9 mouse cellular contexts compared by ENCODE assay signal in the genomic region with DNA sequence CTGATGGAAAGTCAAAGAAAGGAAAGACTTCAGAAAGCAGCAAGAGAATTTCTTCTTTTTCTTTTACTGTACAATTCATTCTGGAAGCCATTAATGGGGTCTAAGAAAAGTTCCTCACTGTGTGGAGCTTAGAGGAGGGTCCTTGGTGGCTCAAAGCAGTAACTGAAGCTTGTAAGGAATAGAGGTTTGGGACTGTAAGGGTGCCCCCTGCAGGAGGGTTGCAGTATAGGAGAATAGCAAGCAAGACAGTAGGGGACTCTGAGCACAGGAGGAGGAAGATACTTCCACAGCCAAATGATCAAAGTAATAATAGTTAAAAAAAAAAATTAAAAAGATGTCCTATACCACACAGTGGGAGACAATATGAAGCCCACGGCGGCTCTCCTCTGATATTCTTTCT.
DNase-seq lines count a peak whose midpoint lies in the region; ATAC-seq and TF ChIP-seq lines count a peak whose summit lies in the region.
"Had no signal": no experiment of that assay in that cellular context is flagged by ENCODE, and none has a peak within 500 bp of the region (broad histone marks: within the 10 kb centered on the region; RNA-seq: fewer than 3 reads in every experiment).

No protein-coding gene starts in this region.

- peak; percentile 39 for DNase-seq in forebrain, embryonic 14.5 days (ENCODE audit: low spot score)
- no peak for DNase-seq in liver, embryonic 14.5 days (ENCODE audit: low read depth in 3 of 3, low spot score in 3 of 3)
- DNase-seq in MN1 (ENCODE audit: low spot score): peak; percentile 27
- peak; percentile 13 for DNase-seq in embryo, embryonic 11.5 days (ENCODE audit: low read depth, low spot score)
- peak; percentile 57 for DNase-seq in naive thymus-derived CD4-positive, alpha-beta T cell, adult 2 months (ENCODE audit: low read depth)

- no peak overlapping the region for H3K9ac ChIP-seq in forebrain, embryonic 14.5 days (ENCODE audit: low read length)
- no peak overlapping the region for H3K9ac ChIP-seq in forebrain, embryonic 13.5 days
- H3K9ac ChIP-seq in liver, embryonic 14.5 days (replicated peaks): no peak overlapping the region
- no peak overlapping the region for H3K9ac ChIP-seq in liver, embryonic 12.5 days
- H3K9ac ChIP-seq: neural tube, embryonic 13.5 days had no signal

- H3K27me3 ChIP-seq in forebrain, embryonic 14.5 days (replicated peaks; ENCODE audit: control insufficient read depth, insufficient read depth, low read length): no peaks in the 10 kb centered on the region
- H3K27me3 ChIP-seq in forebrain, embryonic 13.5 days: no peaks in the 10 kb centered on the region
- H3K27me3 ChIP-seq in liver, embryonic 14.5 days (ENCODE audit: control insufficient read depth, insufficient read depth, low read length): no peaks in the 10 kb centered on the region
- H3K27me3 ChIP-seq in liver, embryonic 12.5 days (replicated peaks): no peaks in the 10 kb centered on the region
- H3K27me3 ChIP-seq: neural tube, embryonic 13.5 days had no signal

- no peaks in the 10 kb centered on the region for H3K4me1 ChIP-seq in forebrain, embryonic 14.5 days (ENCODE audit: control insufficient read depth, insufficient read depth, low read length)
- no peaks in the 10 kb centered on the region for H3K4me1 ChIP-seq in forebrain, embryonic 13.5 days
- H3K4me1 ChIP-seq in liver, embryonic 14.5 days (replicated peaks; ENCODE audit: control insufficient read depth in 2 of 2, insufficient read depth in 2 of 2, low read length in 1 of 2): no peaks in the 10 kb centered on the region
- no peaks in the 10 kb centered on the region for H3K4me1 ChIP-seq in liver, embryonic 12.5 days
- H3K4me1 ChIP-seq: neural tube, embryonic 13.5 days had no signal

- no peak overlapping the region for H3K27ac ChIP-seq in forebrain, embryonic 14.5 days (ENCODE audit: low read depth, low read length)
- H3K27ac ChIP-seq in forebrain, embryonic 13.5 days: no peak overlapping the region
- no peak overlapping the region for H3K27ac ChIP-seq in liver, embryonic 14.5 days
- H3K27ac ChIP-seq in liver, embryonic 12.5 days: no peak overlapping the region
- H3K27ac ChIP-seq: neural tube, embryonic 13.5 days had no signal

- no peak overlapping the region for H3K4me2 ChIP-seq in forebrain, embryonic 14.5 days (ENCODE audit: low read length)
- no peak overlapping the region for H3K4me2 ChIP-seq in forebrain, embryonic 13.5 days
- H3K4me2 ChIP-seq in liver, embryonic 14.5 days (ENCODE audit: low read depth): no peak overlapping the region
- no peak overlapping the region for H3K4me2 ChIP-seq in liver, embryonic 12.5 days
- H3K4me2 ChIP-seq: neural tube, embryonic 13.5 days had no signal

- TF ChIP-seq EP300 in liver, embryonic 14.5 days (IDR thresholded peaks at IDR 0.05; ENCODE audit: low read depth): no peak

- WGBS in forebrain, embryonic 14.5 days: 46% methylated on average over 2 of the region's 2 CpGs
- WGBS in forebrain, embryonic 13.5 days: 59% methylated on average over 2 of the region's 2 CpGs
- WGBS in liver, embryonic 14.5 days (ENCODE audit: insufficient replicate concordance): 39% methylated on average over 2 of the region's 2 CpGs
- 36% methylated on average over 2 of the region's 2 CpGs for WGBS in liver, embryonic 12.5 days (ENCODE audit: insufficient replicate concordance)

- TF ChIP-seq CTCF in liver, embryonic 14.5 days (IDR thresholded peaks at IDR 0.05; ENCODE audit: low read depth): peak; percentile 45; the same call in 1 of the 2 replicates

- H3K36me3 ChIP-seq in forebrain, embryonic 14.5 days (ENCODE audit: control insufficient read depth, insufficient read depth, low read length): no peaks in the 10 kb centered on the region
- H3K36me3 ChIP-seq in forebrain, embryonic 13.5 days (ENCODE audit: poor library complexity, severe bottlenecking): no peaks in the 10 kb centered on the region
- H3K36me3 ChIP-seq in liver, embryonic 14.5 days (replicated peaks; ENCODE audit: control insufficient read depth, insufficient read depth, low read depth): no peaks in the 10 kb centered on the region
- no peaks in the 10 kb centered on the region for H3K36me3 ChIP-seq in liver, embryonic 12.5 days
- H3K36me3 ChIP-seq: neural tube, embryonic 13.5 days had no signal

- H3K9me3 ChIP-seq in forebrain, embryonic 14.5 days (replicated peaks; ENCODE audit: control insufficient read depth, low read length): no peaks in the 10 kb centered on the region
- no peaks in the 10 kb centered on the region for H3K9me3 ChIP-seq in forebrain, embryonic 13.5 days (replicated peaks)
- H3K9me3 ChIP-seq in liver, embryonic 14.5 days (ENCODE audit: control insufficient read depth, low read length): no peaks in the 10 kb centered on the region
- no peaks in the 10 kb centered on the region for H3K9me3 ChIP-seq in liver, embryonic 12.5 days (replicated peaks)
- H3K9me3 ChIP-seq: neural tube, embryonic 13.5 days had no signal

- no peak for ATAC-seq in forebrain, embryonic 14.5 days
- no peak for ATAC-seq in forebrain, embryonic 13.5 days
- ATAC-seq in liver, embryonic 14.5 days (ENCODE audit: insufficient read depth): no peak
- no peak for ATAC-seq in liver, embryonic 12.5 days
- no peak for ATAC-seq in megakaryocyte, adult 5-6 weeks (ENCODE audit: poor library complexity, severe bottlenecking)

- no peak overlapping the region for H3K4me3 ChIP-seq in forebrain, embryonic 14.5 days (ENCODE audit: low read depth, low read length)
- H3K4me3 ChIP-seq in forebrain, embryonic 13.5 days: no peak overlapping the region
- H3K4me3 ChIP-seq in liver, embryonic 14.5 days (ENCODE audit: insufficient read depth in 1 of 2, low read depth in 2 of 2, low read length in 2 of 2): no peak overlapping the region
- no peak overlapping the region for H3K4me3 ChIP-seq in liver, embryonic 12.5 days
- H3K4me3 ChIP-seq: neural tube, embryonic 13.5 days had no signal

Comparison
In these comparisons a context has a peak if more than half of its experiments do, and no peak if none do; other contexts are left out.
1. DNase-seq: peak in forebrain, embryonic 14.5 days (single experiment), MN1 (single experiment), embryo, embryonic 11.5 days (single experiment) and naive thymus-derived CD4-positive, alpha-beta T cell, adult 2 months (single experiment); none in liver, embryonic 14.5 days (0 of 3).